Mouse (Mus musculus): Measurements from ENCODE around the gene Nle1.

DNA sequence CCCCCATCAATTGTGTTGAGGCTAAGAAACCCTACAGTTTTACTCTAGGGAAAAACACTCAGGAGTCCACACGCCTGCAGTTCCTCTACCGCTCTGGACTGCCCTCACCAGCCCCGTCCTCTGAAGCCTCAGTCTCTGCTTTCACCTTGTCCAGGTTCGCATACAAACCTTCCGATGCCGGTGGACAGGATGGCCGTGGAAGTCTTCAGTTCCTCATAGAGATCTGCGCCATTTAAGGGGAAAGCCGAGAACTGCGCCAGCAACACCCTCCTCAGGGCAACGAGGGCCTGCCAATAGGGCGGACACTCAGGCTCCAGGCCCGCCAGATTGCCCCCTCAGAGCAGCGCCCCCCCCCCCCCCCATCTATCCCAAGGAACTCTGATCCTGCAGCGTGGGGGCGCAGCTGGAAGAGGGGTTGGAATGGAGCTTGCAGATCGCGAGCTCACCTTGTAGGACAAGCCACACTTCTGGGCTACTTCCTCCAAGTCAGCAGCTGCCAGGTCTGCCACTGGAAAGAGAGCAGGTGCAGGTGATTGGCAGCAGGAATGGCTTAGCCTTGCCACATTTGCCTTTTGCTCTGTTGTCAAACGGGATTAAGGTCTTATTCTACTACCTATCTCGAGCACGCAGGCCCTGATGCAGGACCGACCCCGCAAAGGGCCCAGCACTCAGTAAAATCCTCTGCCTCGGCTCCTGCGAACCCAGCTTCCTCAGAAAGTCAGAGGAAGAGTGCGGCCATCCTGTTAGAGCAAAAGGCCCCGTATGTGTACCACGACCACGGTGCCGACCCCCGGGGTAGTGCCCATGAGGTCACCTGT, 18.5 kb downstream of the Nle1 start:
- TF ChIP-seq CTCF (IDR thresholded peaks at IDR 0.05; ENCODE audit: extremely low read depth, insufficient read depth, insufficient read length, insufficient replicate concordance) (no peak), POLR2A (IDR thresholded peaks at IDR 0.05; ENCODE audit: low read depth, low read length) (no peak)
